Mouse (Mus musculus) embryonic facial prominence, embryonic 15.5 days (tissue): Measurements from ENCODE around the gene Gm11939. TPM values are rescaled to one million over a fixed set of nuclear protein-coding genes. Genes with fewer than 3 reads are reported as not detected.
A peak's percentile ranks its signal among the peaks of the same experiment; 100 is the strongest.

ENCODE experiments used
- ATAC-seq: fragments of 200-750 bp; cut with Nextera tagmentation; 2 replicates; pipeline ENCODE4 v1.8.0; 2017; ENCODE audit warnings: low read depth, moderate TSS enrichment; ENCODE audit not compliant: insufficient number of reproducible peaks, low FRiP score, low TSS enrichment
- H3K27ac ChIP-seq: fragments of 300-500 bp; sonication (generic); replicated peaks from 2 replicates; pipeline ENCODE4 v1.5.1; 2015; ENCODE audit warnings: mild to moderate bottlenecking, inconsistent platforms
- H3K27me3 ChIP-seq: fragments of 300-500 bp; sonication (generic); 2 replicates; pipeline ENCODE4 v1.6.1; 2015; ENCODE audit warnings: inconsistent platforms
- H3K36me3 ChIP-seq: fragments of 300-500 bp; sonication (generic); 2 replicates; pipeline ENCODE4 v1.6.1; 2015; ENCODE audit warnings: mild to moderate bottlenecking, inconsistent platforms
- H3K4me1 ChIP-seq: fragments of 300-500 bp; sonication (generic); 2 replicates; pipeline ENCODE4 v1.6.1; 2015; ENCODE audit warnings: inconsistent platforms
- H3K4me2 ChIP-seq: fragments of 300-500 bp; sonication (generic); replicated peaks from 2 replicates; pipeline ENCODE4 v1.6.1; 2015; ENCODE audit warnings: mild to moderate bottlenecking, inconsistent platforms
- H3K4me3 ChIP-seq: fragments of 300-500 bp; sonication (generic); replicated peaks from 2 replicates; pipeline ENCODE4 v1.5.1; 2015; ENCODE audit warnings: mild to moderate bottlenecking, inconsistent platforms
- H3K9ac ChIP-seq: fragments of 300-500 bp; sonication (generic); 2 replicates; pipeline ENCODE4 v1.6.1; 2015; ENCODE audit warnings: inconsistent platforms
- H3K9me3 ChIP-seq: fragments of 300-500 bp; sonication (generic); replicated peaks from 2 replicates; pipeline ENCODE4 v1.6.1; 2016; ENCODE audit warnings: inconsistent platforms
- WGBS: fragments of 180-500 bp; shearing (Covaris S2); methylation state at CpG from one replicate; pipeline ENCODE4 v1.1.7; 2015; 5-methylcytosine and 5-hydroxymethylcytosine counted together
- polyA plus RNA-seq: library from polyadenylated mRNA; unstranded; fragments of >200 nt; fragmentation: Nextera tagmentation; extraction: Ambion mirVana; gene quantifications from 2 replicates; pipeline ENCODE4 v1.2.1, GENCODE M21; 2015

The Gm11939 gene
- polyA plus RNA-seq, 1 experiment from 2014 or later, result 1.2 TPM

GRCm38 (mm10) chr11:99562580-99562979, 3.3 kb upstream of the Gm11939 start:
- no peaks in the 10 kb centered on the region for H3K36me3 ChIP-seq
- ATAC-seq, result no peak
- H3K9me3 ChIP-seq, result no peaks in the 10 kb centered on the region
- no peak overlapping the region for H3K9ac ChIP-seq
- H3K4me1 ChIP-seq, result no peaks in the 10 kb centered on the region
- no peak overlapping the region for H3K4me3 ChIP-seq
- 72% methylated on average over 6 of the region's 6 CpGs for WGBS
- H3K27ac ChIP-seq, result no peak overlapping the region
- no peak overlapping the region for H3K4me2 ChIP-seq
- H3K27me3 ChIP-seq, result no peaks in the 10 kb centered on the region

GRCm38 (mm10) chr11:99557976-99558745, 1.1 kb downstream of the Gm11939 start:
- H3K9me3 ChIP-seq, result no peaks in the 10 kb centered on the region
- no peaks in the 10 kb centered on the region for H3K36me3 ChIP-seq
- WGBS, result 76% methylated on average over 3 of the region's 3 CpGs
- H3K27me3 ChIP-seq, result no peaks in the 10 kb centered on the region
- no peak overlapping the region for H3K9ac ChIP-seq
- no peaks in the 10 kb centered on the region for H3K4me1 ChIP-seq
- H3K4me3 ChIP-seq, result no peak overlapping the region
- H3K27ac ChIP-seq, result no peak overlapping the region
- no peak overlapping the region for H3K4me2 ChIP-seq
- no peak for ATAC-seq

- no peaks in the 10 kb centered on the region for H3K4me1 ChIP-seq
- H3K36me3 ChIP-seq, result no peaks in the 10 kb centered on the region
- no peak within 1 kb of the TSS for H3K9ac ChIP-seq
- no peak within 1 kb of the TSS for H3K27ac ChIP-seq
- no peak within 1 kb of the TSS for H3K4me3 ChIP-seq
- H3K9me3 ChIP-seq, result no peaks in the 10 kb centered on the region
- H3K4me2 ChIP-seq, result no peak within 1 kb of the TSS
- no peaks in the 10 kb centered on the region for H3K27me3 ChIP-seq
- WGBS, result 79% methylated on average over 2 of the region's 2 CpGs
- no peak for ATAC-seq
Observed at GRCm38 (mm10) chr11:99556753-99557152, 2.5 kb downstream of the Gm11939 start, which contains the start of gene Krtap3-2. Krtap3-2 (minus strand) TSS chr11:99556853.

DNA sequence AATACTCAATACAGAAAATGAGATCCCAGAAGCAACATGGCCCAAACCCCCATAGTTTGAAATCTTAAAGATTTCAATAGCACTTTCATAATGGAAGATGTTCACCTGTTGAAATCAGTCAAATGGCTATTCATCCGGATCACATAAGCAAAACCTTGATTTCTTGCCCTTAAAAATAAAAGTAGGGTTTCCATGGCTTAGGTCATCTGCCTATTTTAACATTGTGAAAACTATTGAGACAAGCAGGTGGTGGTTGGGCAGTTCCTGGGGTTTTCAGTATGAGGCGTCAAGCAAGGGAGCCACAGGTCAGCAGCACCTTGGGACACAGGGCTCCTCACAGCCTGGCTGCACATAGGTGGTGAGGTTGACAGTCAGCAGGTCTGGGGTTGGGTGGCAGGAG, 3.1 kb downstream of the Gm11939 start:
- no peak overlapping the region for H3K27ac ChIP-seq
- H3K27me3 ChIP-seq, result no peaks in the 10 kb centered on the region
- H3K9ac ChIP-seq, result no peak overlapping the region
- WGBS, result 87% methylated on average over 2 of the region's 2 CpGs
- no peaks in the 10 kb centered on the region for H3K36me3 ChIP-seq
- no peak overlapping the region for H3K4me3 ChIP-seq
- H3K4me1 ChIP-seq, result no peaks in the 10 kb centered on the region
- ATAC-seq, result no peak
- H3K9me3 ChIP-seq, result no peaks in the 10 kb centered on the region
- H3K4me2 ChIP-seq, result no peak overlapping the region

- no peak for ATAC-seq
- H3K36me3 ChIP-seq, result no peaks in the 10 kb centered on the region
- H3K27ac ChIP-seq, result 0 out of 2 replicates have a peak within 1 kb of the TSS, but pooled peaks have one; percentile 39
- H3K9me3 ChIP-seq, result no peaks in the 10 kb centered on the region
- 69% methylated on average over 4 of the region's 4 CpGs for WGBS
- no peaks in the 10 kb centered on the region for H3K27me3 ChIP-seq
- H3K4me3 ChIP-seq, result no peak within 1 kb of the TSS
- H3K4me2 ChIP-seq, result no peak within 1 kb of the TSS
- no peaks in the 10 kb centered on the region for H3K4me1 ChIP-seq
- no peak within 1 kb of the TSS for H3K9ac ChIP-seq
Observed at GRCm38 (mm10) chr11:99550765-99551164, 8.5 kb downstream of the Gm11939 start, which contains the start of gene Krtap3-3. Krtap3-3 (minus strand) TSS chr11:99550865.

GRCm38 (mm10) chr11:99547892-99548291, 11.4 kb downstream of the Gm11939 start:
- no peak overlapping the region for H3K27ac ChIP-seq
- no peak overlapping the region for H3K9ac ChIP-seq
- H3K4me1 ChIP-seq, result no peaks in the 10 kb centered on the region
- no peaks in the 10 kb centered on the region for H3K36me3 ChIP-seq
- H3K27me3 ChIP-seq, result no peaks in the 10 kb centered on the region
- ATAC-seq, result no peak
- H3K9me3 ChIP-seq, result no peaks in the 10 kb centered on the region
- H3K4me2 ChIP-seq, result no peak overlapping the region
- no peak overlapping the region for H3K4me3 ChIP-seq

GRCm38 (mm10) chr11:99539721-99540120, 19.5 kb downstream of the Gm11939 start:
- Histone ChIP-seq H3K27ac (no peak overlapping the region), H3K4me3 (no peak overlapping the region), H3K9me3 (no peaks in the 10 kb centered on the region), H3K27me3 (no peaks in the 10 kb centered on the region), H3K36me3 (no peaks in the 10 kb centered on the region), H3K4me1 (no peaks in the 10 kb centered on the region), H3K4me2 (no peak overlapping the region), H3K9ac (no peak overlapping the region)
- ATAC-seq, result no peak
- 47% methylated on average over 9 of the region's 9 CpGs for WGBS

DNA sequence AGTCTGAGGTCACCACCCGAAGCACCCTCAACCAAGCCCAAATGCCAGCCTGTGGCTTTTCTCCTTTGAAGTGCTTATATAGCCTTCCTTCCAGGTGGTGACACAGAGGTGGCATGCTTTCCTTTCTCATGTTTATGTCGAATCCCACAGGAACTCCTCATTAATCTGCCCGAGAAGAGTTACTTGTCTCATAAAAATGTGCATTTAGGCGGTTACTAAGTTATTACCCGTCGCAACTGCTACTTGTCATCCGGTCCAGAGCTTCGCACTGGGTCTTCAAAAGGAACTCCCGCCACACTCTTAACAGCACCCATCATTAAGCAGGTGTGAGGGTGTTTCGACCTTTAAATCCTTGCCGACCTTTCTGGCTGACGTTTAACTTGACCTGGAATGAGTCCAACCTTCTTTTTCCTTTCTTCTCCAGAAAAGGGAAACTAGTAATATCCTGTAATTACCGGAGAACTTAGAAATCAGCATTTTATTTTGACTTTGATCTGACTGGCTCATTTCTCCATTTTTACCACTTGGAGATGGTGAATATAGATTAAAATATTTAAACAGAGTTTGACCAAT, 37.9 kb downstream of the Gm11939 start, which contains the start of gene Krt39:
Krt39 (minus strand) TSS at position 51 of the 573 bp plus-strand sequence.
- no peaks in the 10 kb centered on the region for H3K4me1 ChIP-seq
- ATAC-seq, result no peak
- H3K27me3 ChIP-seq, result no peaks in the 10 kb centered on the region
- no peak within 1 kb of the TSS for H3K4me3 ChIP-seq
- no peak within 1 kb of the TSS for H3K27ac ChIP-seq
- no peaks in the 10 kb centered on the region for H3K36me3 ChIP-seq
- 80% methylated on average over 13 of the region's 13 CpGs for WGBS
- no peaks in the 10 kb centered on the region for H3K9me3 ChIP-seq
- no peak within 1 kb of the TSS for H3K9ac ChIP-seq
- no peak within 1 kb of the TSS for H3K4me2 ChIP-seq

GRCm38 (mm10) chr11:99514098-99514497, 45.2 kb downstream of the Gm11939 start:
- Histone ChIP-seq H3K4me3 (no peak overlapping the region), H3K27ac (no peak overlapping the region), H3K36me3 (no peaks in the 10 kb centered on the region), H3K4me2 (no peak overlapping the region), H3K27me3 (no peaks in the 10 kb centered on the region), H3K9me3 (no peaks in the 10 kb centered on the region), H3K9ac (no peak overlapping the region), H3K4me1 (no peaks in the 10 kb centered on the region)
- 75% methylated on average over 8 of the region's 8 CpGs for WGBS
- ATAC-seq, result no peak

Other genes with a start within 250 kb of the Gm11939 start
- gene Krt25, start 236.5 kb downstream of the Gm11939 start, polyA plus RNA-seq, result 26.1 and 71.3 TPM in 2 replicates
- 1.6 and 1.7 TPM in 2 replicates for gene Krt26, start 221.5 kb downstream of the Gm11939 start, polyA plus RNA-seq
- gene Krt27, start 208.4 kb downstream of the Gm11939 start, polyA plus RNA-seq, result 44.9 and 72.2 TPM in 2 replicates
- 19.5 and 36.8 TPM in 2 replicates for gene Krt28, start 184.6 kb downstream of the Gm11939 start, polyA plus RNA-seq
- 506 and 568 TPM in 2 replicates for gene Krt10, start 170.1 kb downstream of the Gm11939 start, polyA plus RNA-seq
- gene Krt12, start 137.2 kb downstream of the Gm11939 start, polyA plus RNA-seq, result 0.24 and 0.88 TPM in 2 replicates
- 0.55 and 0.58 TPM in 2 replicates for gene Krt20, start 121.3 kb downstream of the Gm11939 start, polyA plus RNA-seq
- 37.0 and 46.2 TPM in 2 replicates for gene Krt23, start 66.3 kb downstream of the Gm11939 start, polyA plus RNA-seq
- gene Krt39, start 38.1 kb downstream of the Gm11939 start, polyA plus RNA-seq, result 0.16 and 0.35 TPM in 2 replicates
- 0.81 and 1.5 TPM in 2 replicates for gene Krt40, start 16.3 kb downstream of the Gm11939 start, polyA plus RNA-seq
- 9.5 and 12.3 TPM in 2 replicates for gene Krtap3-3, start 8.6 kb downstream of the Gm11939 start, polyA plus RNA-seq
- gene Krtap3-2, start 2.6 kb downstream of the Gm11939 start, polyA plus RNA-seq, result 2.8 and 2.9 TPM in 2 replicates
- gene Krtap3-1, start 7.2 kb upstream of the Gm11939 start, polyA plus RNA-seq, result 5.7 and 13.1 TPM in 2 replicates
- 3.7 and 5.9 TPM in 2 replicates for gene Krtap1-5, start 21.6 kb upstream of the Gm11939 start, polyA plus RNA-seq
- 2.0 and 2.2 TPM in 2 replicates for gene Krtap1-4, start 24.2 kb upstream of the Gm11939 start, polyA plus RNA-seq
- 1.5 and 2.0 TPM in 2 replicates for gene Krtap1-3, start 31.9 kb upstream of the Gm11939 start, polyA plus RNA-seq
- 2.8 and 5.7 TPM in 2 replicates for gene Krtap9-3, start 38.6 kb upstream of the Gm11939 start, polyA plus RNA-seq
- gene Gm11938, start 43.8 kb upstream of the Gm11939 start, polyA plus RNA-seq, result 4.5 and 7.3 TPM in 2 replicates
- gene Gm11937, start 50.7 kb upstream of the Gm11939 start, polyA plus RNA-seq, result 4.7 and 7.0 TPM in 2 replicates
- gene Krtap2-4, start 55.4 kb upstream of the Gm11939 start, polyA plus RNA-seq, result 2.0 and 4.2 TPM in 2 replicates
- gene Gm11562, start 61.0 kb upstream of the Gm11939 start, polyA plus RNA-seq, result 3.9 and 5.1 TPM in 2 replicates
- 1.7 and 2.2 TPM in 2 replicates for gene Krtap4-1, start 68.8 kb upstream of the Gm11939 start, polyA plus RNA-seq
- 1.6 and 3.2 TPM in 2 replicates for gene Krtap4-2, start 75.6 kb upstream of the Gm11939 start, polyA plus RNA-seq
- gene Krtap4-7, start 84.6 kb upstream of the Gm11939 start, polyA plus RNA-seq, result 2.0 and 2.3 TPM in 2 replicates
- gene Gm11555, start 90.8 kb upstream of the Gm11939 start, polyA plus RNA-seq, result 1.2 and 1.8 TPM in 2 replicates
- 0.77 and 1.0 TPM in 2 replicates for gene Gm11563, start 99.5 kb upstream of the Gm11939 start, polyA plus RNA-seq
- gene Krtap4-6, start 106.5 kb upstream of the Gm11939 start, polyA plus RNA-seq, result 1.1 and 1.3 TPM in 2 replicates
- gene Gm14190, start 131.3 kb upstream of the Gm11939 start, polyA plus RNA-seq, result not detected in 2 replicates
- not detected in 2 replicates for gene Gm14180, start 174.8 kb upstream of the Gm11939 start, polyA plus RNA-seq
- gene Gm11595, start 213.4 kb upstream of the Gm11939 start, polyA plus RNA-seq, result 1.0 and 1.9 TPM in 2 replicates
- 0.98 and 0.99 TPM in 2 replicates for gene Krtap4-8, start 221.2 kb upstream of the Gm11939 start, polyA plus RNA-seq
- gene Krtap4-9, start 225.7 kb upstream of the Gm11939 start, polyA plus RNA-seq, result 1.00 and 1.1 TPM in 2 replicates
- gene Gm11596, start 234.0 kb upstream of the Gm11939 start, polyA plus RNA-seq, result 0.15 and 0.51 TPM in 2 replicates
- gene Gm11569, start 239.5 kb upstream of the Gm11939 start, polyA plus RNA-seq, result not detected in 2 replicates
- gene Gm11554, start 245.0 kb upstream of the Gm11939 start, polyA plus RNA-seq, result 0.33 TPM in 1 of 2 replicates, not detected in the other